Mouse (Mus musculus) adrenal gland, postnatal 10 days (tissue): ENCODE results near the gene Tmem131l. TPM values are rescaled to one million over a fixed set of nuclear protein-coding genes. Genes with fewer than 3 reads are reported as not detected.
"Not testable (repeated sequence)": the region's sequence is repeated elsewhere in the genome, so short reads cannot be mapped to it uniquely, and the experiment has no call there.

Experiments used
- DNase-seq: peaks from one replicate; pipeline ENCODE4 v3.0.0; 2021; ENCODE audit warnings: mixed read lengths
- total RNA-seq, 2 experiments: library from RNA; stranded (reverse); gene quantifications; 2 replicates each; pipeline ENCODE4 v1.2.3; 2021

Tmem131l gene
- total RNA-seq, 2 experiments from 2014 or later, result 44.9 to 61.7 TPM

- DNase-seq, result no peak
These were observed 124.9 kb downstream of the Tmem131l start for GRCm38 (mm10) chr3:83915102-83915501.

DNA sequence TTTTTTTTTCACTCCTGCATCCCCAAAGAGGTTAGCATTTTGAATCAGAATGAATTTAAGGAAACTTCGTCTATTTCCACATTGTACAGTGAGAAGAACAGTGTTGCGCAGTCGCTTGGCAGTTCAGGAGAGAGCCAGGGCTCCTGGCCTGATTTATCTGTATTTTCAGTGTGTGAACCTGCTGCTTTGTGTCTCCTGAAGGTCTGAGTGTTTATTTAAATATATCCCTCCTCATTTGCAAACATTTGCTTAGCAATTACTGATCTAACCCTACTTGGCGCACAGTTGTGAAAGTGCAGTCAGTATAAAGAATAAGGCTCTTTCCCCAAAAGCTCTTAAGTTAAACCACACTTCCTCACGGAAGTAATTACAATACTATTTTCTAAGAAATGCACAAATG lies 129.3 kb downstream of the Tmem131l start:
- no peak for DNase-seq

DNA sequence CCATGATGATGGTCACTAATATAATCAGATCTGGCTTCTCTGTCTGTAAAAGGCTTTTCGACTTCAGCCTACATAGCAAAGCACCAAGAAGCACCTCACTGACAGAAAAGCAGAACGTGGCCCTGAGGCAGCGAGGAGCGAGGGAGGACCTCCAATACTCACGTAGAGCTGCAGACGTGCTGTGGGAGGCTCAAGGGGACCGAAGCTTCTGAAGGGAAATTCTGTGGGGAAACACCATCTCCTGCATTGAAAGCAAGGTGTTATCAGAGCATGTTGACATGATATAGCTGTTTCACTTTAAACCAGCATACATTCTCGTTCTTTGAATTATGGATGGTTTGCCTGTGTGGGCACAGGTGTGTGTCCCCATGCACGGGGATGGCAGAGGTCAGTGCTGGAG lies 133.8 kb downstream of the Tmem131l start:
- DNase-seq, result no peak

GRCm38 (mm10) chr3:83905161-83905560 lies 134.8 kb downstream of the Tmem131l start:
- no peak for DNase-seq

GRCm38 (mm10) chr3:83904176-83904958 lies 135.6 kb downstream of the Tmem131l start:
- DNase-seq, result peak; percentile 29

DNA sequence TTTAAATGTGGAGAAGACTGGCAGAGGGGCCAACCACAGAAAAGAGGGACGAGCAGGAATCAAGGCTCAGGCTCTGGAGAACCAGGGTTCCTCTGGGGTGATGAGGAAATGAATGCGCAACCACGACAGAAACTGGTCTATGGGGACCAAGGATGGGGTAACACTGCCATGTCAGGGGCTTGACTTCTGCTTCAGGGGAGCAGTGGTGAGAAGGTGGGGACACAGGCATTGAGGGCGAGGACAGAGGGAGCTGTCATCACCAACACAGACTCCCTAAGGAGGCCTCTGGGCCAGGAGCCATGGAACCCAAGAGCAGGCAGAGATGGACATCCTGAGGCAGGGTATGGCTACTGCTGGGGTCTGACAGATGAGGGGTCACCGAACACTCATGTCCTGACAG lies 137.0 kb downstream of the Tmem131l start:
- no peak for DNase-seq

DNA sequence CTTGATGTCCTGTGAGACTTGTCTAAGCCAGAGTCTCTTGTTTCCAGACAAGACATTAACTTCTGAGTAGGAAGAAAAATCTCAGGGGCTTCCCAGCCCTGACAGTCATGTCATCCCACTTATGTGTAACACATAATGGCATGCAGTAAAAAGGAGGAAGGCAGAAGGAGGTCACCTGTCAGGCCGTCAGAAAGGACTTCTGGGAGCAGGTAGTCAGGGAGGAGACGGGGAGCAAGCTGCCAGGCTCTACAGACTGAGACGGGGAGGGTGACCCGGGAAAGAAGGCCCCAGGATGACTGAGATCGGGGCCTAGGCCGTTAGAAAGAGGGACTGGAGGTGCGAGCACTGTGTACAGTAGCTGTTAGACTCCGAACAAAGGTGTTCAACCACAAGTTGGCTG lies 137.5 kb downstream of the Tmem131l start:
- DNase-seq, result no peak

DNA sequence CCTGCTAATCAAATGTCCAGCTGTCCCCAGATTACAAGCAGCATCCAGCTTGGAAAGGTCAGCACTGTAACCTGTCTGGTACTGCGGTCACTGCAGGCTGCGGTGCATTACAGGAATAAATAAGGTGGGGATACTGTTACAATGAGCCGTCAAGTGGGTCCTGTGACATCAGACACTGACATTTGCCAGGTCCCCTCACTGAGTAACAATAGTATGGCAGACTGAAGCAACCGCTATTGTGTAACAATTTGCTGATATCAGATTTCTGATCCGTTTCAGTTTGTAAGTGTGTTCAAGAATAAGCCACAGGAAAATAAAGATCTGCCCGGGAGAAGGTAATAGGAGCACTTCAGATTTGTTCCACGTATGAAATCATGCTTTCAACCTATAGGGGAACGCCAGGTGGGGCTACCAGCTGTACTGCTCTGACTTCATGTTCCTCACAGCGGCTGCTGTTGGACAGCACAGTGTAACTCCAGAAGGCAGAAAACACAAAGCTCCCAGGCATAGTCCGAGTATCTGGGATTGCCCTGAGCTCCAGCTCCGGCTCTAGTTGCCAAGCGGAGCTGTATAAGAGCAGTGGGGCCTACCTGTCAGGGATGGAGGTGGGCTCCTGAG lies 139.1 kb downstream of the Tmem131l start:
- DNase-seq, result no peak

DNA sequence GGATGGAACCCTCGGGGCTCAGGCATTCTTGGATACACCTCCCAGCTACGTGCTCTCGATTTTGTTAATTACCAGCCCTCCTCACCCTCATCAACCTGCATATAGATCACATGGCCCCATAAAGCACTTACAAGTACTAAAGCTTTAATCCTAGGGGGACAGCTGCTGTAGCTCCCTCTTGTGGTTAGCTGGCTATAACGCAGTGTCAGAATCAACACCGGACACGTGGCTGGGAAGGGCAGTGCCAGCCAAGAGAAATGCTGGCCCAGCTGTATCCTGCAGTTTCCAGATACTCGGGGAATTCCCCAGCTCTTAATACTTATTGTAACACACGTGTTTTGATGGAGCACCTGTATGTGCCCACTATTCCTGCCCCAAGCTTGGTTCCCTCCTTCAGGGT lies 140.4 kb downstream of the Tmem131l start:
- DNase-seq, result peak; percentile 75

- DNase-seq, result no peak
These were observed 141.7 kb downstream of the Tmem131l start for GRCm38 (mm10) chr3:83898246-83898645.

DNA sequence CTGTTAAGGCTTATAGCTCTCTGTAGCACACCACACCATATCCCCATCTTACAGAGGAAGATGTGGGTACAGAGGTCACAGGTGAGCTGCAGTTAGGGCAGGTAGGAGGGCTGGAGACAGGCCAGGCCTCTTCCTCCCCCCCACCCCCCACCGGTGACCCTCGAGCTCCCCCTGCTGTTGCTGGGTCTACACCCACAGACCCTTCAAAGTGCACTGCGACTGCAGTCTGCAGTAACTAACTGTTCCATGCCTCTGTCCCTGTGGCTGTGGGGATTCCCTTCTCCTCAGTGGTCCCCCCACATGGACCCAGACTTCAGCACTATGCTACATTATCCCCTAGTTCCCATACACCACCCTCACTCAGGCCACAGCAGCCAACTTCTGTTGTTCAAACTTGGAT lies 144.2 kb downstream of the Tmem131l start:
- no peak for DNase-seq

GRCm38 (mm10) chr3:83895111-83895510 lies 144.9 kb downstream of the Tmem131l start:
- DNase-seq, result no peak

DNA sequence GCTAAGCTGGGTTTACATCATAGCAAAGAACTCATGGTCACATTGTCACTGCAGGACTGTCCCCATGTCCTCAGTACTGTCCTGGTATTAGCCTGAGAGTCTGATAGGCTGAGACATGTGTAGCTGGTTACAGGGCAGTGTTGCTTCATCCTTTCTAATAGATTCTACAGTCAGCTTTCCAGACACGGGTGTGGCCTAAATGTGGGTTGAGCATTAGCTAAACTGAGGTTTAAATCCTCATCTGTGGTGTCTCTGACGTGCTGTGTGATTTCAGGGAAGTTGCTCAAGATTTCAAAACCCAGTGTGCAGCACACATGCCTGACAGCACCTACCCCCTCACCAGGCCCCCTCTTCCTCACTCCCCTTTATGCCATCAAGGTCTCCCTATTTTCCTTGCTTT lies 154.8 kb downstream of the Tmem131l start:
- no peak for DNase-seq

- not testable (repeated sequence) for DNase-seq
These were observed 160.5 kb downstream of the Tmem131l start for GRCm38 (mm10) chr3:83879261-83880050.

DNA sequence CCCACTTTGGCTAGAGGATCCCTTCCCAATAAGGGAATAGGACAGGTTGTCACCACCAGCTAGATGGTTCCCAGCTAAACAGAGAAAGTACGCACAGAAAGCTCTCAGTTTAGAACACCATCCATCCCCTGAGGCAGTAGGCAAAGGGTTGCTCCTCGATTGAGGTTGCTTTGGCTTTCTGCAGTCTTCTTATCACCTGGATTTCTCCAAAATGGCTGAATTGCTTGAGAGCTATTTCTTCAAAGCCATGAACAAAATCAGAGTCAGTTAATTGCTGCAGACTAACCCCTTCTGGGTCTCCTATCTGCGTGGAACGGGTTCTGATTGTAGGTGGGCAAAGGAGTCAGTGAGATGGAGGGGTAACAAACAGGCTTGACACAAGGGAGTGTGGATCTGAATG lies 161.2 kb downstream of the Tmem131l start:
- no peak for DNase-seq

- DNase-seq, result no peak
These were observed 163.7 kb downstream of the Tmem131l start for GRCm38 (mm10) chr3:83876299-83876698.

GRCm38 (mm10) chr3:83875078-83875477 lies 164.9 kb downstream of the Tmem131l start:
- DNase-seq, result not testable (repeated sequence)

GRCm38 (mm10) chr3:83872853-83873252 lies 167.1 kb downstream of the Tmem131l start:
- not testable (repeated sequence) for DNase-seq

- DNase-seq, result not testable (repeated sequence)
These were observed 168.0 kb downstream of the Tmem131l start for GRCm38 (mm10) chr3:83871962-83872361.

GRCm38 (mm10) chr3:83871559-83871958 lies 168.4 kb downstream of the Tmem131l start:
- DNase-seq, result not testable (repeated sequence)

DNA sequence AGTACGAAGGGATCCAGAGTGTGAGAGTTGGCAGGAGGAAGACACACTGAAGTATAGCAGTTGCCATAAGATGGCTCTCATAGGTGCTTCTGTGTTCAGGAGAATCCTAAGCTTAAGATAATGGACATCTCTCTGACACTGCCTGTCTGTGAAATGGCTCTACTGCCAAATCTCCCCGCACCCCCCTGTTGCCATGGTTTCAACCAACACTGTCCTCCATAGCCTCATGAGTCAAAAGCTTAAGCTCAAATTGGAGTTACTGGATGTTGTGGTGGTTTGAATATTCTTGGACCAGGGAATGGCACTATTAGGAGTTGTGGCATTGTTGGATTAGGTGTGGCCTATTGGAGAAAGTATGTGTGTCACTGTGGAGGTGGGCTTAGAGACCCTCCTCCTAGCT lies 170.2 kb downstream of the Tmem131l start:
- no peak for DNase-seq

GRCm38 (mm10) chr3:83867026-83867425 lies 172.9 kb downstream of the Tmem131l start:
- DNase-seq, result not testable (repeated sequence)

DNA sequence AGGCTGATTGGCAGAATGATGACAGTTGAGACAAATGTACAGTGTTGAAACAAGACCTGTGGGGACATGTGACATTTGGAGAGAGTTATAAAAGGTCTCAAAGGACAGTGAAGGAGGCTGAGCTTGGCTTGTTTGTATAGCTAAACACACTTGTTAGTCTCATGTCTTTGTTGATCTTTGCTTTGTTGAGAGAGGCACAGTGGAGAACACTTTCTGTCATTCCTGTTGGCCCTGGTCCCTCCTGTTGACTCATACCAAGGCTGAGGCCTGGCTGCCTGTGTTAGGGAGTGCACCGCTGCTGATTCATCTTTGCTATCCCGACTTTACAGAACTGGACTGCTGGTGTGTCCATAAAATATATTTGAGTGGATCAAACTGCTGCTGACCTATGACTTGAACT lies 174.8 kb downstream of the Tmem131l start:
- DNase-seq, result peak; percentile 83
